Mouse (Mus musculus): ENCODE results near the gene Parp9.
A peak's percentile ranks its signal among the peaks of the same experiment; 100 is the strongest.
"Not testable (repeated sequence)": the region's sequence is repeated elsewhere in the genome, so short reads cannot be mapped to it uniquely, and the experiment has no call there.

Gene Parp9

DNA sequence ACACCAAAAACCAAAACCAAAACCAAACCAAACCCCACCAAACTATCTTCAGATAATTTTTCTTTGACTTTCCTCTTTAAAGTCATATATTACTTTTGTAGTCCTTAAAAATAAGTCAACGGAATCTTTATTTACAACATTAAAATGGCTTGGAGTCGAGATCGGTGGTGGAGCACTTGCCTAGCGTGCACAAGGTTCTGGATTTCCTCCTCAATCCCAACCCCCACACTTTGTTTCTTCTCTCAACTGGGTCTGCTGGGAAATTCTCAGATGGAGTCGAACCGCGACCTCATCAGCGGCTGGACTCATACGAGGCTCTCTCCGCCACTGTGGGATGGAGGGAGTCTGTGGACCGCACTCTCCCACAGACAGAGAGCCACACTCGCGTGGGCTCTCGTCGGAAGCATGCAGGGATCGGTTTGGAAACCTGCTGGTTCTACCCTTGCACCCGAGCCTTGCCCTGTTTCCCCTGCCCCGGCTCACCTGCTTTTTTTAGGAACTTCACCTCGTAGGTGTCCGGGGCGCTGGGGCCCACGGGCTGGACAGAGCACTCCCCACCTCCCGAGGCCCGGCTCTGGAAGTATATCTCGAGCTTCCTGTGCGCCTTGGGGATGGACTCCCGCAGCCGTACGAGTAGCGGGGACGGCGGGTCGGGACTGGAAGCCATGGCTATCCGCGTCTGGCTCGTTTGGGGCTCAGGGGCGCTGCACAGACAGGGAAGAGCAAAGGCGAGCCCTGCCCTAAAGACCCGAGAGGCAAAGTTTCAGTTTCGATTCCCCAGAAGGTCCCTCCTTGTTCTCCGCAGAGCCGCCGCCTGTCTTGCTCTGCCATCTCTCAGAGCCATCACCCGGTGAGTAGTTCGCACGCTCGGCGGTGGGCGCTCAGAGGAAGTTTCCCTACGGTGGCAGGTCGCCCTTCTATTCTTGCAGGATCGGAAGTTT is at the start of gene Parp9, which contains the start of gene Dtx3l:
Gene Parp9, plus strand, starts transcription at position 260 of the 941 bp plus-strand sequence.
Gene Dtx3l, minus strand, starts transcription at position 941 of the 941 bp plus-strand sequence.
- peak; percentile 78 for DNase-seq

DNA sequence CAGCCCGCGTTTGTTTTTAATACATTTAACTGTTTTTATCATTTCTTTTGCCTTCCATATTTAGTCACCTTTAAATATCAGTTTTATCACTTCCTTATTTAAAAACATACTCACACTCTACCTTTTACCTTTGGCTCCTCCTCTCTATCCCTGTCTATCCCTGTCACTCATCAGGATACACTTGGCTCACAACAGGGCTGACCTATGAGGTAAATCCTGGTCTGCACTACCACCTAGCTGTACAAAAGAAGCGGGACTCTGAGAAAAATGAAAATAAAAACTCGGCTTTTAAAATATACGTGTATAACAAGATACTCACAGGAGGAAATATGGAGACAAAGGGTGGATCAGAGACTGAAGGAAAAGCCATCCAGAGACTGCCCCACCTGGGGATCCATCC is 49.4 kb upstream of the Parp9 start:
- no peak for DNase-seq

DNA sequence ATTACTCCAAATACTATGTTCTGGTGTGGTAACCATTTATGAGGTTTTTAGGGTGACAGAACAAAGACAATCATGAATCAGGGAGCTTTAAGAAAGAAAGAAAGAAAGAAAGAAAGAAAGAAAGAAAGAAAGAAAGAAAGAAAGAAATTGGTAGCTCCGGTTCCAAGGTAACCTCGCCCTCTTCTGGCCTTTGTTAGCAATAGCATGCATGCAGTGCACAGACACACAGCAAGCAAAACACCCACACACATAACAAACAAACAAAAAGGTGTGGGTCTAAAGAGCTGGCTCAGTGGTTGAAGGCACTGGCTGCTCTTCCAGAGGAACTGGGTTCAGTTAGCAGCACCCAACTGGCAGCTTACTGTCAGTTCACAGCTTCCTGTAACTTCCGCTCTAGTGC is 47.6 kb upstream of the Parp9 start:
- DNase-seq, result no peak

DNA sequence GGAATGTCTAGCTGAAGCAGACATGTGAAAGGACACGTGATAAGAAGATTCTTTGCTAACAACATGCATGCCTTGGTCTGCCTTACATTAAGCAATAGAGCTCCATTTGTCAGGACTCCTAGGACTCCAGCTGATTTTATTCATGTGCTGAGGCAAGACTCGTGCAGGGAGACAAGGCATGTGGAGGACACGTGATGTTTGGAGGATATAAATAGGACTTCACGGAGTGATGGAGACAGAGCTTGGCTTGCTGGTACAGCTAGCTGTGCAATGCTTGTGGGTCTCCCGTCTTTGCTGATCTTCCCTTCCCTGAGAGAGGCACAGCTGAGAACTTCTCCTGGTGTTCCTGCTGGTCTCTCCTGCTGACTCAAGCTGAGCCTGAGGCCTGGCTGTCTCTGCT is 46.7 kb upstream of the Parp9 start:
- not testable (repeated sequence) for DNase-seq

DNA sequence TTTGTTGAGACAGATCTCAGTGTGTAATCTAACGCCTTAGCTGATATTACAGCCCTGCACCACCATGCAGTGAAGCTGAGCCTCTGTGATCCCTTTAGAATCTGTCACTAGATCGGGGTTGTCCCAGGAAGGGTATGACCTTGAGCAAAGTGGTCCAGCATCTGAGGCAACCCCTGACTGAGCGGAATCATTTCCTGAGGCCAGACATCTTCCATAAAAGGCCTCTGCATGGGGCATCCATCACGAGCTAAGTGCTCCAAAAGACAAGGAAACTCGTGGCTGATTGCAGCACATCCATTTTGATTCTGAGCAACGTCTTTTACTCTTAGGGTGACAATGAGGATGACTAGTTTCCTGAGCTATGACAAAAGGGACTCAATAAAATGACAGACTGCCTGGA is 43.3 kb upstream of the Parp9 start:
- DNase-seq, result no peak

DNA sequence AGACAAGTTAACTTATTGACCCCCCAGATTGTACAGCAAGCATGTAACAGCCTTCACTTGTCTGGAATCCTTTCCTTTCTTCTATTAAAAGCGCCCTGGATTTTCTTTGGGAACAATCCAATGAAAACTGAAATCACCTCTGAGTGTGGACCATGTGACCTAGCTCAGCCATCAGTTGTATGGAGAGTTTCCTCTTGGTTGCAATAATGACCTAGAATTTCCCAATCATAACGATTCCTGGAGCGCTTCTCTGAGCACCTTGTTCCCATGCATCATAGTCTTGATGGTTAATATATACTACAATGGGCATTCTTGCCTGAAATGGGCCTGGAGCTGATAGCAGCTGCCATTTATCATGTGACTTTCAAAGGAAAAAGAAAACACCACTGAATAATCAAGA is 37.7 kb upstream of the Parp9 start:
- DNase-seq, result no peak

DNA sequence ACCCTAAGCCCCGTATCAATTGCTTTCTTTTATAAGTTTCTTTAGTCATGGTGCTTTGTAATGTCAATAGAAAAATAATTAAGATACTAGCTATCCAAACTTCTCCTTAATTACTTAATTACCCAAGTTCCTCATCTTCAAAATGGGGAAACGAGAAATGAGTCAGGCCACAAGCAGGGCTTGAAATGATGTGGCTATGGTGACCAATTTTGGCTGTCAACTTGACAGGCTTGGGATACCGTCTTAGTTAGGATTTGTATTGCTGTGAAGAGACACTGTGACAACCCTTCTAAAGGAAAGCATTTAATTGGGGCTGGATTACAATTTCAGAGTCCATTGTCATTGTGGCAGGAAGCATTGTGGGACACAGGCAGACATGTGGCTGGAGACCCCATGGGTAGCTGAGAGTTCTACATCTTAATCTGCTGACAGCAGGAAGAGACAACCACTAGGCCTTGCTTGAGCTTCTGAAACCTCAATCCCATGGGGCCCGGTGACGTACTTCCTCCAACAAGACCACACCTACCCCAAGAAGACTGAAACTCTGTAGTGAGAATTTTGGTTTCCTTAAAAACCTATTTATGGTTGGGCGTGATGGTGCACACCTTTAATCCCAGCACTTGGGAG is 35.1 kb upstream of the Parp9 start:
- no peak for DNase-seq

DNA sequence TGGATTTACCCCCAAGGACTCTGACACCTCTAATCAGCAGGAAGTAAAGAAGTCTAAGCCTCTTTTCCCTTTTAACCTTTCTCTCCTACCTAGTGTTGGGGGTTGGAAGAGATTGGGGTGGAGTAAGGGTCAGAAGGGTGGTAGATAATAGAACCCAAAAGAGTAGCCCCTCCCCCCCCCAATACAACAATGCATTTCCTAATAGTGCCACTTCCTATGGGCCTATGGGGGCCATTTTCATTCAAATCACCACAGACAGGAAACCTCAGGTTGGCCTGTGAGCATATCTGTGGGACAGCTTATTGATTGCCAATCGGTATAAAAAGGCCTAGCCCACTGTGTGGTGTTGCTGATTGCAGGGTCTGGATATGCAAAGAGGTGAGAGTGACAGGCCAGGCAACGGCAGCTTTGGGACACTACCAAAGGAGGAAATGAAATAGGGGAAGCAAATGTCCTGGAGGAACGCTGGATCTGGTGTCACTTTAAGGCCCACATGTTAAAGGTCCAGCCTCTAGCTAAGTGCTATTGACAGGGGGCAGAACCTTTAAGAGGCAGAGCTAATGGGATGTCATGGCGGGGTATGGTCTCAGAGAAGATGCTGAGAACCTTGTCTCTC is 34.0 kb upstream of the Parp9 start:
- no peak for DNase-seq

DNA sequence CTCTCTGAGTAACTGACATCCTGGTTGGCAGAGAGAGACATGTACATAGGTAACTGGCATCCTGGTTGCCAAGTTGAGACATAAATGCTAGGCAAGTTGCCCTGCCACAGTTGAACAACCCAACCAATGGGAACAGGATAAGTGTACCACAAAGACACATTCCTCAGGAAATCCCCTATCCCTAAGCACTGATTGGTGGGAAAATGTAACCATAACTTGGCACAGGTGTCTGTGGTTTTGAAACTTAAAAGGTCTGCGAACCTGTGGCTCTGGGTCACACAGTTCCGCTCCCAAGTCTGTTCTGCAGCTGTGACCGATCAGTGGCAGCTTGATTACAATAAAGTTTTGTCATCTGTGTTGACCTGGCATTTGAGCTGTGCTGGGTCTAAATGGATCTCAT is 32.9 kb upstream of the Parp9 start:
- peak; percentile 28 for DNase-seq

DNA sequence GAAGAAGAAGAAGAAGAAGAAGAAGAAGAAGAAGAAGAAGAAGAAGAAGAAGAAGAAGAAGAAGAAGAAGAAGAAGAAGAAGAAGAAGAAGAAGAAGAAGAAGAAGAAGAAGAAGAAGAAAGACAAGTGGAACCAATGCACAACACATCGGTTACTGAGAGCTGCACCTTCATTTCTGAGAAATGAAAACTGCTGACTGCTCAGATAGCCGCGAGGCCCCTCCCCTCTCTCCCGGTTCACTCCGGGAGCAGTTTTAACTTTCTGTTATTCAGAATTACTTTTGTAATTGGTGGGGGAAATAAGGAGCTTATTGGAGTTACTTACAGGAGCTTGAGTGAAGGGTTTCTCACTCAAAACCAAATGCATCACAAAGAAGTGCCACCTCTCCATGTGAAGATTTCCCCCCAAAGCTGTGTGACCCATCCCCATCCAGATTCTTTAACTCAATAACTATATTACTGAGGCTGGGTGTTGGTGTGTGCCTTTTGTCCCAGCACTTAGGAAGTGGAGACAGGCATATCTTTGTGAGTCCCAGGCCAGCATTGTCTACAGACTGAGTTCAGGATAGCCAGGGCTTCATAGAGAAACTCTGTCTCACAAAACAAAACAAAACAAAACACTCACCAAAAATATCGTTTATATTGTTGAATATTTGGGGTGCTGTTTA is 32.3 kb upstream of the Parp9 start:
- DNase-seq, result peak; percentile 31

DNA sequence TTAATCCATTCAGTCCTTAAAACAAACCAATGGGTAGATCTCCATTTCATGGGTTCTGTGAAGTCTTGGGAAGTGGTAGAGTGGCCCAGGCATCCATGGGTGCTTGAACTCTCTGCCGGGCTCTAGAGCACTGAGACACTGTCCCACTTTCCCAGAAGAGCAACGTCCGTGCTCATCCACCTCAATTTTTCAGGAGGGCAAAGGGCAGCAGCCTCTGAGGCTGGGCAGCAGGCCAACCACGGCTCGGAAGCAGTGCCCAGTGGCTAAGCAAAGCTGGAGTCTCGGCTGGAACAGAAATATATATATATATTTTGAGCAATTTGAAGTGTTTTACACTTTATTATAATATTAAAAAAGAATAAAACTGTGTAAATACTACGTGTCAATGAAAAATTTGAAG is 31.4 kb upstream of the Parp9 start:
- DNase-seq, result no peak

DNA sequence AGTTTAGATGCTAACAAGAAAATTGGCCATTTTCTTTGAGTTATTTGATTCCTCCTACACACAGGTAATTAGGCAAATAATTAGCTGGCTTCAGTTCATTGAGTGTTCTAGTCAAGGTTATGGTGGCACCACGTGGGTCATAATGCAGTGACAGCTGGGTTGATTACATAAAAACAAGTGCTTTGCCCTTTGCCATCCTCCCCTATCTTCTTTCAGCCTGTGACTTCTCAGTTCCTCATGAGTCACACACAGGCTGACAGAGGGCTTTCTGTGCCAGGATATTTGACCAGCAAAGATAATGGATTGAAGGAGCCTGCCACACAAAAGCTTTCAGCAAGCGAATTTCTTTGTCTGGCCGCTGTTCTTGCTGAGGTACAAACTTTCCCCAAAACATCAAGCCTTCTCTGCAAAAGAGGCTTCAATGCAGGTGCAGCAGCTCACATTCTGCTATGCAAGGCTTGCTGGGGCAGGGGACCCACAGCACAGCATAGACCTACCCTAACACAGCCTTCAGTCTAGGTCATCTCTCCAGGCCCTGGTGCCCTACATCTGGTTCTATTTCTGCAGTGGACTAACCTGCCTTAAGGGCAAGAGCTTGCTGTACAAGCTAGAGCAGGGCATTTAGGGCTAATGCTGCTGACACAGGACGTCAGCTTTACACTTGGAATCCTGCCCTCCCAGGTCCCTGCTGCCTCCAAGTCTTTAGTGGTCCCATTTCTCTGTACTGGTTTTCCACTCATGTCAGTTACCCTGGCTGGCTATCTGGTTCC is 30.7 kb upstream of the Parp9 start:
- no peak for DNase-seq

DNA sequence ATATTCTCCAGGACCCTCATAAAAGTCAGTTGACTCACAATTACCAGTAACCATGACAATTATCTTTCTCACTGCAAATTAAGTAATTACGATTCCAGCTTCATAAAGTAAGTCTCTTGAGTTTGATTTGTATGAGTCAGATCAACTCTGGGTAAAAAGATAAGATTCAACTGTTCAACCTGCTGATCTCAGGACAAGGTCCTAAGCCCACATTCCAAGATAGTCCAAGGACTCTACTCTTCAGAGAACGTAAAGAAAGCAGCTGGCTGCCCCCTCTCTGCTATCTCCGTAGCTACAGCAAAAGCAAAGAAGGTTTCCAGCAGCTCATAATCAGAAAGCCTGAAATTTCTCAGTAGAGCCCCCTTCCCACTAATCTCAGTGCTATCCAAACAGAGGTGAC is 26.8 kb upstream of the Parp9 start:
- DNase-seq, result no peak

DNA sequence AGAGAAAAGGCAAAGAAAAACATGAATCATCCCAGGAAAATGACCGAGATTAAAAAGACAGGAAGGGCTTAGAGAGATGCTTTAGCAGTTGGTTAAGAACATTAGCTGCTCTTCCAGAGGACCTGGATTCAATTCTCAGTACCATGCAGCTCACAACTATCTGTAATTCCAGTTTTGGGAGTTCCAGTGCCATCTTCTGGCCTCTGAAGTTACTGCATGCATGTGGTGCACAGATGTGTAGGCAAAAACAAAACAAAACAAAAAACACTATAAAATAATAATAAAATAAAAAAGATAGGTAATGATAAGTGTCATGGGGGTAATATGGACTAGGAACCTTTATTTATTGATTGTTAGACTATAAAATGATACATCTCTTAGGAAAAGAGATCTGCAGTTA is 24.7 kb upstream of the Parp9 start:
- peak; percentile 56 for DNase-seq

DNA sequence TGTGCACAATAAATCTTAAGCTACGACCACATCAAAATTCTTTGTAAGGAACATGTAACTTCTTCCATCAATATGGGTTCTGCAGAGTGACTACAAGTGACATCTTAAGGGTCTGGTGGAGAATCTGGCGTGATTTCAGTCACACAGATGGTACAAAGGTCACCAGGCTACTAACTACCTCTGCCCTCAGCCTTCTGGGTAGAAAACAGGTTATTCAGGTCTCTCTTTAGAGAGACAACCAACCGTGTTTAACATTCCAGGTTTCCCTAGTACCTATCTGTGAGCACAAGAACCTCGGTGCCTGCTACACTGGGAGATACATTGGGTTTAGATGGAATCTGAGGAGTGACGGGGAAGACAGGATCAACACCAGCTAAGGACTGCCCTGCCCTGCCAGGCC is 24.0 kb upstream of the Parp9 start:
- no peak for DNase-seq

DNA sequence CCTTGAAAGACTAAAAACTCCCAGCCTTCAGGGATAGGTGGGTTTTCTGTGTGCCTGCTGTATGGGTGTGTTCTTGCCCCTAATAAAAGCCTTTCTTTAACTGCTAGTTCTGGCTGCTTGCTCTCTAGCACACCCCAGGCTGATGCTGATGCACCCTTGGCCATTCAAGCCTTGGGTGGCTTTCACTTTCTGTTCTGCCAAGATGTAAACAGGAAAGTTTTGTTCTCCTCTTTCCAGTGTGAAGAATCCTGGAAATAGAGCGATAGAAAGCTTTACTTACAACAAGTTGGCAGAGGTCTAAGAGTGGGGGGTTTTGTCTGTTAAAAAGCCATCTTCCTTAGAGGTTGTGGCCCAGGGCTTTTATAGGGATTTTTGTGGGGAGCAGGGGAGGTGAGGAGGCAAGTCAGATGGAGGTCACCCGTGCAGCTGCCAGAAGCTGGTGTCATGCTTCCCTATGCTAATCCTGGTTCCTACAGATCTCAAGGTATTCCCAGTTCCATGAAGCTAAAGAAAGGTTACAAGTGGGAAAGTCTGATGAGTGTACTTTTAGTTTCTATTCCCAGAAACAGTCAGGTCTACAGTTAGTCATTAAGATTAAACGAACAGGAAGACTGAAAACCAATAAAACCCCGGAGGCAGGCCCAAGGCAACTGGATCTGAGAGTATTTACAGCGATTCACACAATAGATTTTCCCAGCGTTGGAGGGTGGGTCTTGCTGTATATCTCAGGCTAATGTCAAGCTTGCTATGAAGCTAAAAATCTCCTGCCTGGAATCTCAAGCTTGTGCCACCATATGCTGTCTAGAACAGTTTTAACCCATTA is 19.3 kb upstream of the Parp9 start:
- DNase-seq, result peak; percentile 37

DNA sequence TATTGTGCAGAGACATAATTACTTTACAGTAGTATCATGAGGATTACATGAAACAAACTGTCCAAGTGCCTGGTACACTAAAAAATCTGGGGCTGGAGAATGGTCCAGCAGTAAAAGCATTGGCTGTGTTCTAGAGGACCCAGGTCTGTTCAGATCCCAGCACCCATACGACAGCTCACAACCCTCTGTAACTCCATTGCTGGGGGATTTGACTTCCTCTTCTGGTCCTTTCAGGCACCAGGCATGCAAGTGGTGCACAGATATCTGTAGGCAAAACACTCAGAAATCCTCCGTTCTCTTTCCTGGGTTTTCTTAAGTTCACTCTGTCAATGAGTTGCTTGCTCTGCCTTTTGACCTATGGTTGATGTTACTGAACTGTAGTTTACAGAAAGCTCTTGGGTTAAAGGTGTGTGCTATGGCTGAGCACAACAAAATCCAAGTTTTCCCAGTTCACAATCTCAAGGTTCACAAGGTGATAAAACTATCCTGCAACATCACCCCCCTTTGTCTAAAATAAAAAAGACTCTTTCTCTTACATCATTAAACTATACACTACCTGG is 16.5 kb upstream of the Parp9 start:
- no peak for DNase-seq

DNA sequence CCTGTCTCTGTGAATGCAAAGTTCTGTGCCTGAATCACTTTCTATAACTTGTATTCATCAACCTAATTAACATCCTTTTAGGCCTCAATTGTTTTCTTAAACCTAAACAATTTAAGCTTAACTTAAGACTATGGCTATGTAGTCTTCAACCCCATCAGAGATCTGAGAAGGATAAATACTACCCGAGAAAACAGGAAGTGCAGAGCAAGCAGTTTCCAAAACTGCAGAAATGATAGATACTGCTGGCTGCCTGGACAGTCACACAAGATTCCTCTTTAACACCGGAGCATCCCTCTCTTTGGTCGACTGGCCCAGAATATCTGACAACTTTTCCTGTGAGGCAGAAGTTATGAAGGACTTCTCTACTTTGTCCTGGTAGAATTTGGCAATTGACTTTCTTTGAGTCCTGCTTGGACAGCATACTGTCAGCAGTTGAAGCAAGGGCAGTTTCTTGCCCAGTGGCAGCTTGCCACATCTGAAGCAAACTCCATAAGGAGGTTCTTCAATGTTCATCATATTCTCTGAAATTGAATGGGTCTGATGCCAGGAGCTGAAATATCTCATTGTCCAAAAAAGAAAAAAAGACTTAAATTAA is 15.9 kb upstream of the Parp9 start:
- DNase-seq, result no peak

DNA sequence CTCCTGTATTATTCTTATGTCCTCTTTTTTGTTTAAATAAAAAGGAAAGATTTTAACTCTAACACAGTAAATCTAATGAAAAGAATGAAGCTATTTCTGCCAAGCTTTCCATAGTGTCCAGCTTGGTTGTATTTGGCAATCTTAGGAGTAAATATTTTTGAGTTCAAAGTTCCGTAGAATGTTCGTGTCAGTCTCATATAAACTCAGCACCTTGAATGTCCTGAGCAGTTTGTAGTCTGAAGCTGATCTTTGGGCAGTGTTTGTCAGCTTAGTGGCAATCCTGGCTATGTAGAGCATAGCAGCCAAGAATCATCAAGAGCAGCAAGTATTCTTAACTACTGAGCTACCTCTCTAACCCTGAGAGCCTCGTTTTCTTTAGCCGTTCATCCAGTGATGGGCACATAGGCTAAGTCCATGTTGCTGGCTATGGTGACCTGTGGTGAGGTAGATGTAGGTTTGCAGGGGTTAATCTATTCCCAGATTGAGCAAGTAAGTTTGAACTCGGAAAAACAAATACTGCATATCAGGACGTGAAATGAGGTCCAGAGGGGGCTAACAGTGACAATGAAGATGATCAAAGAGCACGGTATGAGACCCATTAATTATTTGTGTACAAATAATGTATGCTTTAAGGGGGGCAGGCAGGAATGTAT is 14.6 kb upstream of the Parp9 start:
- DNase-seq, result no peak

DNA sequence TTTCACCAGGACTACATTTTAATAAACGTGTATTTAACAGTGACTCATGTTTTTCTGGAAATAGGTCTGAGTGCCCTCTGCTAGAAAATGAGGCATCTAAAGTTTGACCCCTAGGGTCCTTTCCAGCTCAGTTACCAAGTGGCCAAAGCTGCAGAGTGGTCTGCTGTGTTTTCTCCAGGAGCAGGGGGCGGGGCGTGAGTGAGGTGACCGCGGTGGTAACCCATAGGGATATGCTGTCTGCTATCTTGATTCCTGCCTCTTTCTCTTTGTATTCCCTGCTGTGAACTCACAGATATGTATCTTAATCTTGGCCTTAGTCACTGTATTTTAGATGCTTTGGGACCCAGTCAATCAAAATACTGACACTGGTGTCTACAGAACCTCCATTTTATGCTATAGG is 13.9 kb upstream of the Parp9 start:
- DNase-seq, result no peak
